Mouse (Mus musculus) layer of hippocampus, postnatal 14 days (tissue): ENCODE data around the gene Nanos3. TPM values are rescaled to one million over a fixed set of nuclear protein-coding genes. Genes with fewer than 3 reads are reported as not detected.
A peak's percentile ranks its signal among the peaks of the same experiment; 100 is the strongest.

Experiments
- DNase-seq, 2 experiments: peaks; one replicate each; pipeline ENCODE4 v3.0.0; 2021 to 2022; ENCODE audit warnings: low spot score in 2 of 2, mixed read lengths in 1 of 2
- long read RNA-seq, 2 experiments: library from polyadenylated mRNA; stranded (forward); transcript quantifications; one replicate each; pipeline ENCODE4 v2.0.0; 2021
- total RNA-seq, 2 experiments: library from RNA; stranded (reverse); gene quantifications; 2 replicates each; pipeline ENCODE4 v1.2.3; 2021

Gene Nanos3
- total RNA-seq: 1 to 10 TPM; 3.8 to 4.4 TPM
- long read RNA-seq, experiment 1, partial matches to known transcripts: 0 of 2 reads
- long read RNA-seq, experiment 1, other reads (novel, unspliced or antisense): 2 of 2 reads
- long read RNA-seq, experiment 2, partial matches to known transcripts: 0 of 5 reads
- long read RNA-seq, experiment 2, other reads (novel, unspliced or antisense): 5 of 5 reads

DNA sequence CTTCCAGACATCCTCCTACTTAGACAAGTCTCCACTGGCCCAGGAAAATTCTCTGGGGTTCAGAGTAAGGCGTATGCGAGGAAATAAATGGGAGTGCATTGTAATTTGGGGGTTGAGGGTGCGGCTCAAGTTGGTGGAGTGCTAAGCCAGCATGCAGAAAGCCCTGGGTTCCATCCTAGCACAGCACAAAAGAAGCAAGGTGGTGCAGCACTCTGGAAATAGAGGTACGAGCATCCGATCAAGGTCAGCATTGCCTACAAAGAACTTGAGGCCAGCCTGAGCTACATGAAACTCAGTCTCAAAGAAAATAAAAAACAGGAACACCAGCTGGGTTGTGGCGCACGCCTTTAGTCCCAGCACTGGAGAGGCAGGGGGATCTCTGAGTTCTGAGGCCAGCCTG lies at the start of gene Nanos3:
Gene Nanos3, minus strand, starts transcription at position 101 of the 400 bp plus-strand sequence.
- no peak for DNase-seq

DNA sequence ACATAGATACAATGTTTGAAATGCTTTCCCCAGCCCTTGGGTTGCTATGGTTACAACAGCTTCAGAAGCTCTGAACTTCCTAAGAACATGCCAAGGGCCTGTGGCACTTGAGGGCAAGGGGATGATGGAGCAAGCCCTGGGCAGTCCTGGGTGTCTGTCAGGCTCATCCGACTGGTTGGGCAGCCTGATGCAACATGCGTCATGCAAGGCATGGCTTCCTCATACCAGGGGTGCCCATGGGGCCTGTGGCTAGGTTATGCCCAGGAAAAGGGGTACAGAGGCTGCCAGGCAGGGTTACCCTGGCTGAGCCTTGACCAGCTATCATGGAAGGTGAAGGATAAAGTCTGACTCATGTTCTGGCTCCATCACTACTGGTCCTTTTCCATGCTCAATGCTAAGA lies 48.0 kb upstream of the Nanos3 start:
- no peak for DNase-seq

DNA sequence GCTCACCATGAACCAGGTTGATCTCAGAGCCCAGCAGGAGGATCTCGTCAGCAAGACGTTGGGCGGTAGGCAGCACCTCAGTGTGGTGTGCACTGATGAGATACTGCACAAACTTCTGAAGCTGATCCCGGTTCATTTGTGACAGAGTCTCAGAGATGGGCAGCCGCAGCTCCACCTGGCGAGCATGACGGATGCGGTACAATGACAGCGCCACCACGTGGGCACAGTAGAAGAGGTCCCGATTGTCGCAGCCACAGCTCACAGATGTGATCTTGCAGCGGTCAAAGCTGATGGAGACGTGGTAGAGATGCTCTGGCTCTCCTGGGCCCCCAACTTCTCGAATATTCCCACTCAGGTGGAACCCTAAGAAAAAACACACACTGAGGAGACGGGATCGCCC lies 45.7 kb upstream of the Nanos3 start:
- DNase-seq: no peak

DNA sequence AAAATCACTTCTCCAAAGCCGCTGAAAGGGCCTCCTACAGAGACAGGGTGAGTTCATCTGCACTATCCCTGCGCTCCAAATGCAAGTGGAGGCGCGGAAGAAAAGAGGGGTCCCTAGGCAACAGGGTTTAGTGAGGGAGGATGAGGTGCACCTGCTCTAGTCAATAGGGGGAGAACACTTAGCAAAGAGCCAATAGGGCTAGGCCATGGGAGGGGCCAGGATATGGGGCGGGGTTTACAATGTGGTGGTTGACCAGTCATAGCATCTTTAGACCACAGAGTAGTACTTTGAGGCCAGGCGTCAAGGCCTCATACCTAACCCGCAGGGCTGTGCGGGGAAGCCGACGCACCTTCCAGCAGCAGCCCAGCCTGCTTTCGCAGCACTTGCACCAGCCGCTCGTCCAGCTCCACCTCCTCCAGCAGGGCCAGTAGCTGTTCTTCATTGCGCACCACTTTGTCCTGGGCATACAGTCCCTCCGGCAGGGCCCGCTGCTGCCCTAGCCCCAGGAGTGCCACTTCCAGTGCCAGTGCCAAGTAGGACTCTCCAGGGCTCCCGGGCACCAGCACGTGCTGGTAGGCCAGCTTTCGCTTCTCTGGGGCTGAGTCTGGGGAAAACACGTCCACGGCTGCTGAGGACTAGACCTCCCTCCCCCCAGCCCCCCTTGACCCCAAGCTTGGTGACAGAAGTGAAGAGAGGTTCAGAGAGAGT lies 38.5 kb upstream of the Nanos3 start:
- no peak for DNase-seq

DNA sequence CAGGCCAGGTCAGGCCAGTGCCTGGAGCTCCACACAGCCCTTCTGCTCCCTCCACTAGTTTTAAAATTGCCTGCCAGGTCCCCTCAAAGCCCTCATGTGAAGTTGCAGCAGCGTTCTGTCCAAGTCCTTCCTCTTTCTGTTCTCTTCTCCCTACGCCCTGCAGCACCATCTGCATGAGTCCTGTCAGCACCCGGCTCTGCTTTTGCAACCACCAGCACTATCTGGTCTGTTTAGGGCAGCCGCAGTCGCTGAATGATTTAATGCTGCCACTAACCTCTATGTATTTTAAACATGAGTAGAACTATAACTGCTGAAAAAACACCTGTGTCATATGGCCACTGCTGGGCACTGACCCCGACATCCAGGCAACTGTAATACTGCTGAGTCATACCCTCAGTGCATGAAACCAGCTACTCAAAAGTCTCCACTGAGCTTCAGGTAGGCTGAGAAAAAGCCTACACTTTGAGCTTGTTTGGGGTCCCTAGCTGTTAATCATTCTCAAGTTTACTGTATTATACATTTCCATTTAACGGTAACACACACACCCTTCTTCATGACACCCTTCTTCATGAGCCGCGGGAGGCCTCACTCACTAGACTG lies 37.6 kb upstream of the Nanos3 start:
- no peak for DNase-seq

DNA sequence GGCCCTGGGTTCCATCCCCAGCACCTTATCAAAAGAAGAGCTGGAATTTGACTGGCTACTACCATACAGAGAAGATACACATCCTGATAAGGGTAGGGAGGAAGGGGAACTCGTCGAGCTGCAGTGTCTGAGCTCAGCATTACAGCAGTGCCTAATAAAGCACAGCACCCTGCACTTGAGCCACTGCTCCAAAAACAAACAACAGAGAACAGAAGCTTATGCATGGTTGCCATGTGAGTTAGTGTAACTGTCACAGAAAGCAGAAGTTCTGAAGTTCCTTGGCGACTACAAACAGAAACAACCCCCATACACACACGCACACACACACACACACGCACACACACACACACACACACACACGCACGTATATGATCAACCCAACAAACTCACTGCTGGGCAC lies 35.1 kb upstream of the Nanos3 start:
- DNase-seq: no peak

DNA sequence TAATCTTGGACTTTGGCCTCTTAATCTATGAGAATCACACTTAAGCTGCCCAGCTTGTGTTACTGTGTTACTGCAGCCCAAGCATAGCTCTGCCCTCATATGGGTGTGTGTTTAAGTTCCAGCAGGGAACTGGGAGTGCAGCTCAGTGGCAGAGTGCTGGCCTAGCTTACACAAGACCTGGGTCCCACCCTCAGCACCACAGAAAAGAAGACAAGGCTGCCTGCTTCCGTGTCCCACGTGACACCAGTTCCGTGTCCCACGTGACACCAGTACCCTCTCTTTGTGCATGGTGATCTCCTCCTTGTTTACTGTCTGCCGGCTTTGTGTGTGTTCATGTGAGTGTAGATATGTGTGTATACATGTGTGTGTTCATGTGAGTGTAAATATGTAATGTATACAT lies 33.1 kb upstream of the Nanos3 start:
- DNase-seq: no peak

DNA sequence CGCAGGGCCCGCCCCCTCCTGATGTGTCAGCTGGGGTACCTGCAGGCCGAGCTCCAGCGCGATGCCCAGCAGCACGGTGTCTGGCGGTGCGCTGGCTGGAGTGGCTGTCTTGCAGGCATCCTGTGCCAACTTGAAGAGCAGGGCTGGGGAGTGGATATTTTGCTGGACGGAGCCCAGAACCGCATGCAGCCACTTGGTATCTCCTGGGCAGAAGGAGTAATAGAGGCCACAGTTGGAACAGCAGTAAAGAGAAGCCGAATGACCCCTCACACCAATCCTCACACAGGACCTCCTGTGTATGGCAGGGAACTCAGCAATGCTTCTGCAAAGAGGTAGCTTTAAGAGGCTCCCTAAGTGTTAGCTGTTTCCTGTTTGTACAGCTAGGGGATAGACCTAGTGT lies 32.2 kb upstream of the Nanos3 start:
- DNase-seq: no peak

DNA sequence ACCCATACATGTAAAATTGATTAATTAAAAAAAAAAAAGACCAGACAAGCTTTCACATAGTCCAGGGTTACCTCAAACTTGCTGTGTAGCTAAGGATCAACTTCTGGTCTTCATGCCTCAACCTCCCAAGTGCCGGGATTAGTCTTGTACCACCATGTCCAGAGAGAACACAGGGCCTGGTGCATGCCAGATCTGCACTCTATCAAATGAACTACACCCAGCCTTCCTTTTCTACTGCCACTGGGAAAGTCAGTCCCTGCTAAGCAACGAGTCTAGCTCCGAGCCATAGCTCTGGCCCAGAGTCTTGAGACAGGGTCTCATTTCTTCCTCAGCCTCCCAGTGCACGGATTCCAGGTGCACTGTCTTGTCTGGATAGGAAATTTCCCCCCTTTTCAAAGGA lies 28.3 kb upstream of the Nanos3 start:
- no peak for DNase-seq

DNA sequence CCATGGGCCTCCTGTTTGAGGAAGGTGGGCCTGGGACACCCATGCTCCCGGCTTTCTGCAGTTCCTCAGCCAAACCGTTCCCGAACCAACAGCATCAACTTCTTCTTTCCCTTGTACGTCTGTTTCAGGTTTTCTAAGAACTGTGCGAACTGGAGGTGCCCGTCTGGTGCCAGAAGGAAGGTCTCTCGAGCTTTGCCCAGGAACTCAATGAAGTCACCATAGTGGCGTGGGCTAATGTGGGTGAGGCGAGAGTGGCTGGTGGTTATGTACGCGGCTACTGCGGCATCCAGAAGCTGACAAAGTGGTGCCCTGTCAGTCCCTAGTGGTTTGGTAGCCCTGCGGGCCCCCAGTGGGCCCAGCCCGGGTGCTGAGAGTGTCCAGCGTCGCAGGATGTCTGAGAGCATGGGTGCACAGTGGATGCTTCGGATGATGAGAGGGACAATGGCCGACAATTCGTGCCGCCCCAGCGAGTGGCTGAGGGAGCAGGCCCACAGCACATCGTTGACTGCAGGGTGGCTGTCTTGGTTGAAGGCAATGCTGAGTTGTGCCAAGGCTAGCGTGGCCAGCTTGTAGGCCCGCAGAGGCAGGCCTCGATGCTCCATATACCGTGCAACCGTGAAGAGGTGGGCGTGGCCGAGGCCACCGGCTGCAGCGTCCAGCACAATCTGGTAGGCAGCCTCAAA lies 27.0 kb upstream of the Nanos3 start:
- DNase-seq: no peak

DNA sequence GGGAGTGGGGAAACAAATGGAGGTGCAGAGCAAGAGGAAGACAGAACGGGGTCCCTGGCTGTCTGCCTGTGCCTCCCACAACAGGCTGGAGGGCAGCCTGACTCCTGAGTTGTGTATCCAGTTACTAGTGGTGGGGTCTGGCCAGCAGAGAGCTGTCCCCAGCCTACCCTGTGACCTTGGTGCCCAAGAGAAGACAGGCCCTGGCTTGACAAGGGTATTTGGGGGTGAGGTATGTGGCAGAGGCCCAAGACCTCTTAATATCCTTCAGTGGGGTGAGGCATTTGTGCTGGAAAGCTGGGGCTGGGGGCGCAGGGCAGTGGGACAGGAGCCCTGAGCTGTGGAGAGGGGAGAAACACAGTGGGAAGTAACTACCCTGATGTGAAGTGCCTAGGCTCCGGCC lies 26.2 kb upstream of the Nanos3 start:
- no peak for DNase-seq

DNA sequence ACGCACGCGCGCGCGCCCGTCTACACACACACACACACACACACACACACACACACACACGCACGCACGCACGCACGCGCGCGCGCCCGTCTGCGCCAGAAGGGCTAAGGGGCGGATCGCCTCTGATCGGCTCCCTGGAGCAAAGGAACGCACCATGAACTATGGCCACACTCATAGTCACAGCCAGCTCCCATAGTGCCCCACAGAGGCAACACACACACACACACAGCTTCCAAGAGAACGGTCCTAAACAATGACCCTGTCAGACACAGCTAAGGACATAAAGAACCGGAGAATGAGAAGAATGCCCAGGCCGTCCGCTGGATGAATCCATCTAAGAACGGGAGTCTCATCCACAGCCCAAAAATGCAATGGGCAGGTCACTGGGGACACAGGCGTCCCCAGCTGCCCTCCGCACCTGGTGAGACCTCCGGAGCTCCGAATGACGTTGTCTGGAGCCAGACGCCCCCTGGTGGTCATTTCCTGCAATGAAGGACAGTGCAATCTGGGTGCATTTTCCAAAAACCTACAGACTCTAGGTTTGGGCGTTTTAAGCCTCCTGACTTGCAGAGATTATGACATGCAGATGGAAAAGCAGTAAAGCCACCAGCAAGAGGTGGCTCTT lies 25.3 kb upstream of the Nanos3 start:
- peak; percentile 80 to 82 for DNase-seq

DNA sequence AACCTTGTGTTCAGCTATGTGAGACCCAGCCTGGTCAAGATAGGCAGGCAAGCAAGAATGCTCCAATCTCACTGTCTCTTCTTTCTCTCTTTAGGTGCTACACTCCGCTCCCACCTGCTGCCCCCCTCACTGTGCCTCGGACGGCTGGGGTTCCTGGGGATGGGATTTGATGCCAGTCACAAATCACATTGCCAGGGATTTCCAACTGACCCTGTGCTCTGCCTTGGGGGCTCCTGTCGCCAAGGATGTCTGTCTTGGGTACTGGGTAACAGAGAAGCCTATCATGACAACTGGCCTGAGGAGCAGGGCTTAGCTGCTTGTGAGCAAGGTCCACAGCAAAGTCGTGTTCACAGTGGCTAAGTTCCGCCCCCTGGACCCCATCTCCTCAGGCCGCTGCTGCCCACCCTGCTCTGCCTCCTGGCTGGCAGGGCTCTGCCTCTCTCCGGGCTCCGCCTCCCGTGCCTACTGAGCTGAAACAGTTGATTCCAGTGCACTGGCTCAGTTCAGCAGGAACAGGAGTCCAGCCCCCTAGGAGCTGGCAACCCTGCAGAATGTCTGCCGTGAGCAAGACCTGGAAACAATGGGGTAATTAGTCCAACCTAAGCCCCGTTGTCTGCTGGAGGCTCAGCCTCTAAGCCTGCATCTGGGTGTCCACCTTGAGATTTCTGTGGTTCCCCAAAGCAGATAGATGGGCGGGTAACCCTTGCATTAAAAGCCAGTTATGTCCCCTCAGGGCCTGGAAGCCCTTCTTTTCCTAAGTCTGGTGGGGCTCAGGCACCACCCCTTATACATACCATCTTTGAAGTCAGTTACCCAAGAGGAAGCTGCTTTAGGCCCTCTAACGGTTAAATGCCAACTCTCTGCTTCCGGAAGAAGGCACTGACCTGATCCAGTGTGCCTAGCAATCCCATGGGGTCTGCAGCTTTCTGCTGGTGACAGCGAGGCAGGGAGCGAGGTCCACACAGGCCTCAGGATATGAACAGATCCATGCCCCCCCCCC lies 23.7 kb upstream of the Nanos3 start:
- DNase-seq: no peak

DNA sequence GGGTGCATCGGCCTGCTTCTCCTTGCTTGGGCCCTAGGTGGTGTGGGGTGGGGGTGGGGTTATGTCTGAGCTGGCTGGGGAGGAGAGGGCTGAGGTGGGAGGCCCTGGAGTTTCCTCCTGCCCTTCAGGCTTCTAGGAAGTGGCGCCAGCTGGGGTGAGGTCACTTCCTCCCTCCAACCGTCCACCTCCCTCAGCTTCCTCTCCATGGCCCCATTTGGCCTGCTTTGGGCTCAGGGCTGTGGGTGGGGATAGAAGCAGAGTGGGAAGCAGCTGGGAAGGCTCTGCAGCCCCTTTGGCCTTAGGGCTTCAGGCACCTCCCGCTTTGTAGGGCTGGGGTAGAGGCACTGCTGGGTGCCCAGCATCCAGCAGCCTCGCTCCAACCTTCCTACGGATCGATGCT lies 22.8 kb upstream of the Nanos3 start:
- DNase-seq: no peak

DNA sequence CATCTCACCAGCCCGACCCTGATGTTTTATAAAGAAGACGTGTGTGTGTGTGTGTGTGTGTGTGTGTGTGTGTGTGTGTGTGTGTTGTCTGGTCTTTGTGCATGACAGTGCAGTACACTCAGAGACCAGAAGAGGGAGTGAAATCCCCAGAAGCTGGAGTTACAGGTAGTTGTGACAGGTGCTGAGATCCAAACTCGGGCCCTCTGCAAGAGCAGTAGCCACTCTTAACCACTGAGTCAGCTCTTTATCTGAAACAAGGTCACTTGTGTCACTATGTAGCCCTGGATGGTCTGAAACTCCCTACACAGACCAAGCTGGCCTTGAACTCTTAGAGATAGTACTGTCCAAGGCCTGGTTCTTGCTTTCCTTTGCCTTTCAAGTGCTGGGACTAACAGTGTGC lies 21.6 kb upstream of the Nanos3 start:
- no peak for DNase-seq

DNA sequence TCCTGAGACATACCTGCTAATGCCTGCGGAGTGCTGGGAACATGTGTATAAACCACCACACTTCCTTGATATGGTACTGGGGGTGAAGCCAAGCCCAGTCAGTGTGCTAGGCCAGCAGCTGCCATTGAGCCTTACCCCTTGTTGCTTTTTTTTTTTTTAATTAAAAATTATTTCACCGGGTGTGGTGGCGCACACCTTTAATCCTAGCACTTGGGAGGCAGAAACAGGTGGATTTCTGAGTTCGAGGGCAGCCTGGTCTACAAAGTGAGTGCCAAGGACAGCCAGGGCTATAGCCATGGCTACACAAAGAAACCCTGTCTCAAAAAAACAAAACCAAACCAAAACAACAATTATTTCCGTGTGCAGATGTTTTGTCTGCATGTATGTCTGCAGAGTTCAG lies 20.1 kb upstream of the Nanos3 start:
- DNase-seq: no peak

DNA sequence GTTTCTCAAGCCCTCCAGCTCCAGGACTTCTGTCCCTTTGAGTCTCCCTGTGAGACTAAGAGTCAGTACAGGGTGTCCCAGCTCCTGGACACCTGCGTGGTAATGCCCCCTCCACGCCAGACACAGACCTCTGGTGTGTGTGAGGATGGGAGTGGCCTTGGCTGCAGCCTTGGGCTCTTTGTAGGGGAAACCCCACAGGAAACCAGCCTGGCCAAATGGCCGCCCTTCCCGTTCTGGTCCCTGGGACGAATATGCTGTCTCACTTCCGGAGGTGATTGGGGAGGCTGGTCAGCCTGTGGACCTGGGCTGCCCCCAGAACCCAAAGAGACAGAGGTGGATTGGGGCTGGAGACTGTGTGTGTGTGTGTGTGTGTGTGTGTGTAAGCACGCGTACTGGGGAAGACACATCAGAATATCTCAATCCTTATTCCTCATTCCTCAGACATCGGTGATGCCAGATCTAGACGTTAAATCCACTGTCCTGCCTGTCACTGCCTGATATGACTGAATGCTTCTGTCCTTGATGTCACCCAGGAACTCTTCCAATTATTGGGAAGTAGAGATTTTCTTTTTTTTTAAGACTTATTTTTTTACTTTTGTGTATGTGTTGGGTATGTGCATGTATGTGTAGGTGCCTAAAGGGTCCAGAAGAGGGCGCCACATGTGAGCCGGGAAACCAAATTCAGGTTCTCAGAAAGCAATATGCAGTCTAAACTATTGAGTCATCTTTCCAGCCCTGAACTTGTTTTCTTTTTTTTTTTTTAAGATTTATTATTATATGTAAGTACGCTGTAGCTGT lies 19.2 kb upstream of the Nanos3 start:
- DNase-seq: no peak

DNA sequence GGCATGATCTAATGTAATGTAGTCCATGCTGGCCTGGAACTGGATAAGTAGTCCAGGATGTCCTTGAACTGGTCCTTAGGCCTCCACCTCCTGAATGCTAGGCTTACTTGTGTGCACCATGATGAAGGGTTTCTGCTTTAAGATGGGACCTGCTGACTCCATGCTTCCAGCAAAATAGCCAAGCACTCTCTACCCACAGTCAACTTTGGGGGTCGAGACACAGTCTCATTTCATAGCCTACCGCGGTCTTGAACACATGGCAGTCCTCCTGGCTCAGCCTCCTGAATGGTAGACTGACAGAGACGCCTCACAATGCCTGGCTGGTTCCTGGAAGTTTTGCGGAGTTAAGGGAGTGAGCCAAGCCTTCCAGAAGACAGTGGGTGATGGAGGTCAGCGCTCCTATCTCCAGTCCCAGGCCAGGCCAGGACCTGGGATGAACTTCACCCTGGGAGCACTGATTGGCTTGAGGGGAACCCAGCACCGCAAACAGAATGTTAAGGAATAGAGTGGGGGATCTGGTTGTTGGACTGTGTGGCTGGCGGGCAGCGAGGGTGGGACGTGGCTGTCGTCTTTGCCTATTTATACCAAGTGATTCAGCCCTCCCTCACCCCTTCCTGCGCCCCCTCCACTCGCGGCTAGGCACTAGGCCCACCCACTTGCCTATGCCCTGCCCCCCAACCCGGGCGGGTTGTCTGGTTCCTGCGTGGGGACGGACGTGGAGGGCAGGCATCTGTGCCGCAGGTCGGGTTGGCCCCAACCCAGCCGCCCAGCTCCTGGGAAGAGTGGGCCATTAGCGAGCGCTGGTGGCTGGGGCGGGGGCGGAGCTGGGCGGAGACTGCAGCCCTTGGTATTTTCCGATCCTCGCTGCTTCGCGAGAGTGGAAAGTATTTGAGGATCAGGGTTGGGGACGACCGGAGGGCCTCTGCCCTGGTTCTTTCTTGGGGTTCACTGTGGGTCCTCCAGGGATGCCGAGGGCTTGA lies 18.2 kb upstream of the Nanos3 start:
- DNase-seq: peak in 1 of 2 experiments; percentile 61

DNA sequence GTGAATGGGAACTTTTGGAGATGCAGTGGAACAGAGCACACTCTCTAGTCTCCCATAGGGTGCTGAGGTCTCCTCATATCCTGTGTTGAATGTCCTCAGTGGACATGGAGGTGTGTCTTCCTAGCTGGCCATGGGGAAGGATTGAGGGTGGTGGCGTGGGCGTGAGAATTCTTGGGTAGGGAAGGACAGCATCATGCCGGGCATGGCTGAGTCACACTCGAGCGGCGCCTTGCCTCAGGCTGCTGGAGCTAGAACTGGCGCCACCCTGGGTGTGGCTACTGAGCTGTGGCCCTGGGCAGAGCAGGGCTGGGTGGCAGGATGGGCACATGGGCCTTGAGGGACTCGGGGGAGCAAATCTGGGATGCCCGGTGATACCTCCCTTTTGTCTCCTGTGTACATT lies 17.4 kb upstream of the Nanos3 start:
- no peak for DNase-seq
